Mouse (Mus musculus) CD4-positive, CD25-positive, alpha-beta regulatory T cell, adult 9 weeks (primary cell): Measurements from ENCODE around the gene Ncoa7. TPM values are rescaled to one million over a fixed set of nuclear protein-coding genes. Genes with fewer than 3 reads are reported as not detected.

Source experiments
- polyA plus RNA-seq: library from polyadenylated mRNA; unstranded; fragments of 100-300 nt; shearing (Covaris generic); gene quantifications from one replicate; pipeline ENCODE4 v1.2.1, GENCODE M21; 2017

Gene Ncoa7
- polyA plus RNA-seq: 120 TPM

DNA sequence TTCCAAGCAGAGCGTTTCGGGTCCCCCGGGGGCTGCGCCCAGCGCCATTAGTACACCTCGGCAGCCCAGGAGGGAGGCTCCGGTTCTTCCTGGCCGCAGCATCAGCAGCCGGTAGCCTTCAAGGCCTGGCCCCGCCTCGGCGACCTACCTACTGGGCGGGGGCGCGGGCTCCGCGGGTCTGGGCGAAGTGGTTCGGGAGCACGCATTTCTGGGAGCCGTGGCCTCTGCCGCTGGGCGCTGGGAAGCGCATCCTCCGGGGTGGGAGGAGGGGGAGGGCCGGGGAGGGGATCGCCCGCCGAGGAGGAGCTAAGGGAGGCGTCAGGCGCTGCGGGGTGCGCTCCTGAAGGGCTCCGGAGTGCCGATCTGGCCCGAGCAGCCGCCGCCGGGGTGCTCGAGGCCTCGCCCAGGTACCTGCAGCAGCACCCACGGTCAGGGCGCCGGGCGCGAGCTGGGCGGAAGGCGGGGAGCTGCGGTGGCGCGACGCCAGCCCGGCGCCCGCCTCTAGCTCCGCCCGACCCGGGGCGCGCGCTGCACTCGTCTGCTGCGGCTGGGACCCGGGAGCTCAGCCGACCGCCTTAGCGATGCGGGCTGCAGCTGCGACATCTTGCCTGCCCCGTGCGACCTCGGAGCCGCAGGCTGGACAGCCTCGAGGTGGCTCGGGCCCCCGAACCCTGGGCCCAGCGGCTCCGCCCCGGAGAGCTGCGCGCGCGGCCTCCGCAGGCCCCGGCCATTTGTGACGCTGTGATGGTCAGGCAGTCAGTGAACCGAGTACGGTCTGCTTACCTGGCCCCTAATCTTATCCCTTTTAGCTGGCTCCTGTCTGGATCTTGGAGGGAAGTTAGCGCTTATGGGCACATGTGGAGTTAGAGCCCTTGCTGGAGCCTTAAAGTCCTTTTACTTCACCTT lies at the start of gene Ncoa7:
Gene Ncoa7 (minus strand): TSS at position 646 of the 906 bp plus-strand sequence.

DNA sequence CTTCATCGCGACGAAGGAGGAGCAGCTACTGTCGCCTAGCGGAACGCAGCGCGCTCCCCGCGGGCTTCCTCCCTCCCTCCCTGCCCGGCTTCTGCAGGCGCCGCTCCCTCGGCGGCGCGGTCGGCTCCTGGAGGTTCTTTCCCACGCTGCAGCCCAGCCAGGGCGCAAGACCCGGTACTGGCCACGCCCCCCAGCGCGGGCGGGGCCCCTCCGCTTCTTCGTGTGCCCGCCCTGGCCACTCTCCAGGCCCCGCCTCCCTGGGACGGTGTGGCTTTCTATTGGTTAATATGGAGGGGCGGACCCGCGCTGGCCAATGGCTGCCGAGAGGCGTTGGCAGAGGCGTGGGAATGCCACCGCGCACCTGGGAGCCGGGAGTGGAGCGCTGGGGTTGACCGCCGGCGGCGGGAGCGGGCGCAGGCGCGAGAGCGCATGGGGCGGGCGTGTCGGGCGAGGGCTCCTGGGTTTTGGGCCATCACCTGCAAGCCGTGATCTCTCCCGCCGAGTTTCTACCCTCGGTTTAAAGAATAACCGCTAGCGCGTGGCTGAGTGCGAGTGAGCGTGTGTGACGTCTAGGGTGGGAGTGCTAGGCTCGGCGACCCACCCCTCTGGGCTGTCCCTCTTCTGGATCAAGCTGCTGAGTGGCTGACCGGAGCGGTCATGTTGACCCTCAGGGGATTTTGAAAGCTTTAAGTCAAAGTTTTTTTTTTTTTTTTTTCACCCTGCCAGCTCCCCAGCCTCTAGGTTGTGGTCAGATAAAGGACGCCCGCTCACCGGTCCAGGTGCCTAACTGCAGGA lies 39.7 kb upstream of the Ncoa7 start, which contains the start of gene Hey2:
Gene Hey2 (minus strand): TSS at position 159 of the 795 bp plus-strand sequence.

DNA sequence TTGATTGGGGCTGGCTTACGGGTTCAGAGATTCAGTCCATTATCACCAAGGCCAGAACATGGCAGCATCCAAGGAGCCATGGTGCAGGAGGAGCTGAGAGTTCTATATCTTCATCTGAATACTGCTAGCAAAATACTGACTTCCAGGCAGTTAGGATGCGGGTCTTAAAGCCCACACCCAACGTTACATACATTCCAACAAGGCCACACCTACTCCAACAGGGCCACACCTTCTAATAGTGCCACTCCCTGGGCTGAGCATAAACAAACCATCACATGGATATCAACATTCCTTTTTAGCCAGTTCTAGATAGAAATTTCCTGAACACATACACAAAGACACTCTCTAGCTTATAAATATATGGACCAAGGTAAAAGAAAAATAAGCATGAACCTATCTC lies 173.6 kb downstream of the Ncoa7 start, which contains the start of gene Hint3:
Gene Hint3 (minus strand): TSS at position 120 of the 400 bp plus-strand sequence.

DNA sequence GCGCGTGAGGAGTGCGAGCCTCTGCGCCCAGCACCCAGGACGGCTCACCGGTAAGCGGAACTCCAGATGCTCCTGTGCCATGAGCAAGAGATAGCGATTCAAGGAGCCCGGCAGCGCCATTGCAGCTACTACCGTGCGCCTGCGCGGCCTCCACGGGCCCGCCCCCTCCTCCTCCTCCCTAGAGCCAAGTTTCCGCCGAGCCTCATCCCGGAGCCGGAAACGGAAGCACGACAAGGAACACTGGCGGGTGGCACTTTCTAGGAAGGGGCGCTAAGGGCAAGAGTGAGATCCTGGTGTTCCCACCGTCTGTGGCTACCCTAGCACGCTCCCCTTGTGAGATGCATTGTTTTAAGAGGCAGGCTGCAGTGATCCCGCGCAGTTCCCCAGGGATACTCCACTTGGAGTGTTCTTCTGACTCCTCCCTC lies 202.6 kb downstream of the Ncoa7 start, which contains the start of gene Trmt11:
Gene Trmt11 (minus strand): TSS at position 208 of the 425 bp plus-strand sequence.

Other genes with a start within 250 kb of the Ncoa7 start
- gene Trmt11, start 202.6 kb downstream of the Ncoa7 start, polyA plus RNA-seq: 52.1 TPM
- gene Hint3, start 173.7 kb downstream of the Ncoa7 start, polyA plus RNA-seq: 58.7 TPM
- not detected for gene Hey2, start 39.5 kb upstream of the Ncoa7 start, polyA plus RNA-seq